Mouse (Mus musculus): Measurements from ENCODE around the gene Hnrnph1.

The Hnrnph1 gene

DNA sequence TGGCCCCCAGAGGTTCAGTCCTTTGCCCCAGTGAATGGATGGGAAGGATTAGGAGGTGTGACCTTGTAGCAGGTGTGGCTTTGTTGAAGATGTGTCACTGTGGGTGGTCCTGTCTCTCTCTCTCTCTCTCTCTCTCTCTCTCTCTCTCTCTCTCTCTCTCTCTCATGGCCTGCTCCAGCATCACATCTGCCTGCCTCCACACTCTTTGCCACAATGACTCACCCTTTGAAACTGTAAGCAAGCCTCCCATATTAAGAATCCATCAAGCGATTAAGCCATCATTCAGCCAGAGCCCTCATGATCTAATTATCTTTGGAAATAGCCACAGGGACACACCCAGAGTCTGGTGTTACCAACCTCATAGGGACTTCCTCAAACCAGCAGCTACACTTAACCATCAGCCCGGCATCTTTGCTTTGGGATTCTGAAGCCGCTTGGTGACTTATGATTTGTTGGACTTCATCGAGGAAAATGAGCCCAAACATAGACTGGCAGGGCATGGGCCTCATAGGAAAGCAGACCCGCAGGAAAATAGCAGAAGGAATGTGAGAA is 7.4 kb upstream of the Hnrnph1 start:
- in situ Hi-C loops (cut with MboI; ENCODE audit: low pct_unique_long_range_greater_than_20kb in 1 of 2, low sequenced_read_pairs in 2 of 2, unreplicated experiment in 1 of 2), result loop anchor here in 1 of 2 experiments (25.0 kb wide), 1 partner anchor 382 kb away; no protein-coding TSS in a partner anchor

DNA sequence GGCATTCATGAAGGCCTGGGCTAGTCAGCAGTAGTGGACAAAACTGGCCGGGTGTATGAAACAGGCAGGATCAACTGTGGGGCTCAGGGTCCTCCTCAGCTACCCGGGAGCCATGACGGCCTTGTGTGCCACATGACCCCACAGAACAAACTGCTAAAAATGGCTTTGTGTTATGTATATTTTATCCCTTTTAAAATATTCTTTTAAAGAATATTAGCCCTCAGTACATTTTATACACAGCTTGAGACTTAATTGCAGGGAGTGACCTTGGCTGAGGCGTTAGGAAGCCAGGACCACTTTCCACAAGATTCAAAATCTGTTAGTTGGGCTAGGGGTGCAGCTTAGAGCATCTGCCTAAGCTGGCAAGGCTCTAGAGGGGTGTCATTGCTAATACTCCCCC is 5.8 kb upstream of the Hnrnph1 start:
- in situ Hi-C loops (cut with MboI; ENCODE audit: low pct_unique_long_range_greater_than_20kb in 1 of 2, low sequenced_read_pairs in 2 of 2, unreplicated experiment in 1 of 2), result loop anchor here in 1 of 2 experiments (25.0 kb wide), 1 partner anchor 384 kb away; no protein-coding TSS in a partner anchor

DNA sequence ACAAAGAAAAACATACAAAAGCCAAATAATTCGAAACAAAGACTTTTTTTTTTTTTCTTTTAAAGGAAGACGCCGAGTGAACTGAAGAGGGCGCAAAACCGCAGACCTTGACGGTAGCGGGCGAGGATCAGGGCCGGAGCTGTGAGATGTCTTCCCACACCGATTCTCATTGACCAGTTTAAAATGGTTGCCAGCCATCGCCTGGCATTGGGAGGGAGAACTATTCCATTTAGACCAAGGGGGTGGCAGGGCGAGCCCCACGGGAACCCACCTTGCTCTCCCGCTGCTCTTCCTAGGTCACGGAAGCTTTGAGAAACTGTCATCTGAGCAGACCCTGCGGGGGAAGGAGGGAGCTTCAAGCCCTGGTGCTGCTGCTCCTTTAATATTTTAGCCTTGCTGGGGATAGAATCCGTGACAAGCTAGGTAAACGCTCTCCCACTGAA is 5.4 kb upstream of the Hnrnph1 start:
- in situ Hi-C loops (cut with MboI; ENCODE audit: low pct_unique_long_range_greater_than_20kb in 1 of 2, low sequenced_read_pairs in 2 of 2, unreplicated experiment in 1 of 2), result loop anchor here in 1 of 2 experiments (25.0 kb wide), 1 partner anchor 384 kb away; no protein-coding TSS in a partner anchor

DNA sequence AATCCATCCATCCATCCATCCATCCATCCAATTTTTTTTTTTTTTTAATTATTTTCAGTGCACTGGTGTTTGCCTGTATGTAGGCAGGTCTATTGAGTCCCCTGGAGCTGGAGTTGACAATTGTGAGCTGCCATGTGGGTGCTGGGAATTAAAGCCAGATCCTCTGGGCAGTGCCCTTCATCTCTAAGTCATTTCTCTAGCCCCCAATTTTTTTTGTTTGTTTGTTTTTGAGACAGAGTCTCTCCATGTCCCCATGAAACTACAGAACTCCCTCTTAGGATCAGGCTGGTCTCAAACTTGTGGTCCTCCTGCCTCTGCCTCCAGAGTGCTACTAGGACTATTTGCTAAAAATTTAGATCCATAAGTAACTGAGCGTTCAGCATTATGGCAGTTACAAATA is 4.9 kb upstream of the Hnrnph1 start:
- in situ Hi-C loops (cut with MboI; ENCODE audit: low pct_unique_long_range_greater_than_20kb in 1 of 2, low sequenced_read_pairs in 2 of 2, unreplicated experiment in 1 of 2), result loop anchor here in 1 of 2 experiments (25.0 kb wide), 1 partner anchor 385 kb away; no protein-coding TSS in a partner anchor

DNA sequence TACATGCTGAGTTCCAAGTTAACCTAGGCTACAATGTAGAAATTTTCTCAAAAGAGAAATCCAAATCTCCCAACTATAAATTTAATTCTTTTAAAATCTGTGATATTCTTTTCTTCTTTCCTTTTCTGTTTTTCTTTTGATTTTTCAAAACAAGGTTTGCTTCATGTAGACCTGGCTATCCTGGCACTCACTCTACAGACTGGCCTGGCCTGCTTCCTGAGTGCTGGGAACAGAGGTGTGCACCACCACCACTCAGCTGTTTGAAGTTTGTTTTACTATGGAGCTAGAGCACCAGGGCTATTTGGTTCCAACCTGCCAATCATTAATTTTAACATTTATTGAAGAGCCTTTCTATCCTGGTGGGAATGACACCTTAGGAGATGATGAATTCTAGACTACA is 3.7 kb upstream of the Hnrnph1 start:
- in situ Hi-C loops (cut with MboI; ENCODE audit: low pct_unique_long_range_greater_than_20kb in 1 of 2, low sequenced_read_pairs in 2 of 2, unreplicated experiment in 1 of 2), result loop anchor here in 1 of 2 experiments (25.0 kb wide), 1 partner anchor 386 kb away; no protein-coding TSS in a partner anchor

DNA sequence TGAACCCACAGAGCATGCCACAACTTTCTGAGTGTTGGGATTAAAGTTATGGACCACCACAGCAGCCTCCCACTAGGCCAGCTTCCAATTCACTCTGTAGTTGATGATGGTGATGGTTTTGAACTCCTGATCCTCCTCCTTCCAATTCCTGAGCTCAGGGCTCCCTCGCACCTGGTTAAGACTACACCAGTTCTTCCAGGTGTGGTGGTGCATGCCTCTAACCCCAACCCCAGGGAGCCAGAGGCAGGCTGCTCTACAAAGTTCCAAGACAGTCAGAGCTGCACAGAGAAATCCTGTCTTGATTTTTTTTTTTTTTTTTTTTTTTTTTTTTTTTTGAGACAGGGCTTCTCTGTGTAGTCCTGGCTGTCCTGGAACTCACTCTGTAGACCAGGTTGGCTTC is 3.2 kb upstream of the Hnrnph1 start:
- in situ Hi-C loops (cut with MboI; ENCODE audit: low pct_unique_long_range_greater_than_20kb in 1 of 2, low sequenced_read_pairs in 2 of 2, unreplicated experiment in 1 of 2), result loop anchor here in 1 of 2 experiments (25.0 kb wide), 1 partner anchor 386 kb away; no protein-coding TSS in a partner anchor

DNA sequence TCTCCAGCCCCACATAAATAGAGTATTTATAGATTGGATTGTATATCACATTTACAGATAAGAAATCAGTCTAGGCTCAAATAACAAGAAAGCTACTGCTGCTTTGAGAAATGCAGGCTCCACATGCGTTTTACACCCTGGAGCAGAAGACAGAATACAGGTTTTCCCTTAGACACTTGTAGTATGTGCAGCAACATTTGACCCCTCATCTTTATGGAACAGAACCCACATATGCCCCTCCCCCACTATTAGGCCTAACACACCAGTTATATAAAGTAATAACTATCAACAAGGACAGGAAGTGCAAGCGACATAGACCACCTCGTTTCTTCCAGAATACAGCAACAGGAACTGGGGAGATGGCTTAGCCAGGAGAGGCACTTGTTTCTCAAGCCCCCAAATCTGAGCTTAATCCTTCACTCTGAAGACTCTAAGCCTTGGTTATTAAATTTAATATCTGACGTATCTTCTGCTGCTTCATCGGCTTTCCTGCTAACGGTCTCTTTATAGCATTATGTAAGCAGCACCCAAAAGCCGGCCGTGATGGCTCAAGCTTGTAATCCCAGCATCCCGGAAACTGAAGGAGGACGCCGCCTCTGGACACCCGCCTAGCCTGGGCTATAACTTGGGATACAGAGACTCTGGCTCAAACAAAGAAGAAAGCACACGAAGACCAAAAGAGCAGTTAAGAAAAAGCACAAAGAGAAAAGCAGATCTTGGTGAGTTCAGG is 2.3 kb upstream of the Hnrnph1 start:
- in situ Hi-C loops (cut with MboI; ENCODE audit: low pct_unique_long_range_greater_than_20kb in 1 of 2, low sequenced_read_pairs in 2 of 2, unreplicated experiment in 1 of 2), result loop anchor here in 1 of 2 experiments (25.0 kb wide), 1 partner anchor 387 kb away; no protein-coding TSS in a partner anchor

DNA sequence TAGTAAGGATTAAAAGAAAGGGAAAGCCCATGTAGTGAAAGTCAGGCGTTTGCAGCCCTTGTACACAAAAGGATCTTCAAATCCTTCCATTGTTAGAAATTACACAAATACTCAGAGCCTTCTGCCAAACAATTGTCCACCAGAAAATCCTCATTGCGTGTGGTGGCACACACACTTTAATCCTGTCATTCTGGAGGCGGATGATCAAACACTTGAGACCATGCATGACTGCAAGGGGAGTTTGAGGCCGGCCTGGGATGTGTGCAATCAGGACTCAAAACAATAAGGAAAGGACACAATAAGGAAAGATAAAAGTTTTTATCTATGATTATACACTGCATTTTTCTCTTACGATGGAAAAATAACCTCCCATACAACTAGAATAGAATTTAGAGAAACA is 1.4 kb upstream of the Hnrnph1 start:
- in situ Hi-C loops (cut with MboI; ENCODE audit: low pct_unique_long_range_greater_than_20kb in 1 of 2, low sequenced_read_pairs in 2 of 2, unreplicated experiment in 1 of 2), result no loop called here

DNA sequence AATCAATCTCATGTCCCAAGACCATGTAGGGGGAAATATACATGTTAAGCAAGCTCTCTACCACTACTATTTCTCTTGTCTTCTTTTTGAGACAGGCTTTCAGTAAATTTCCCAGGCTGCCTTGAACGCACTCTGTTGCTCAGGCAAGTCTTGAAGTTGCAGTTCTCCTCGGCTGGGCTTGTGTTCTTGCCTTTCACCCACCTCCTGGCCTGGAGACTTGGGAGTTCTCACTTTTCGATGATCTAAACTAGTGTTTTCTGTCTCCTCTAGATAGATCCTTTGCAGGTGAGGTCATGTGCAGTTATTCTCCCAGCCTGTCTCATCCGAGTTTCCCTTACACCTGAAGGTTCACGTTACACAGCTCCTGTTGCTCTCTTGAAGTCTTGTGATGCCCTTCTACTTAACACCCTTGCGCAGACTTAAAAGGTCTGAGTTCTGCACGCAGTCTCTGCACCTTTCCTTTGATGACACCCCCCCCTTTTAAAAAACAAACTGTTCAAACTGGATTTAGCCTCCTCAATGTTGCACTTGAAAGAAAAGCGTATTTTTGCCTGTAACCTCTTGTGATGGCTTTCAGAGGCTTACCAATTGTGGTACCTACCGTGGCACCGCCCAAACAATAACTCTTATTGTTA is 517 bp upstream of the Hnrnph1 start:
- in situ Hi-C loops (cut with MboI; ENCODE audit: low pct_unique_long_range_greater_than_20kb in 1 of 2, low sequenced_read_pairs in 2 of 2, unreplicated experiment in 1 of 2), result no loop called here

DNA sequence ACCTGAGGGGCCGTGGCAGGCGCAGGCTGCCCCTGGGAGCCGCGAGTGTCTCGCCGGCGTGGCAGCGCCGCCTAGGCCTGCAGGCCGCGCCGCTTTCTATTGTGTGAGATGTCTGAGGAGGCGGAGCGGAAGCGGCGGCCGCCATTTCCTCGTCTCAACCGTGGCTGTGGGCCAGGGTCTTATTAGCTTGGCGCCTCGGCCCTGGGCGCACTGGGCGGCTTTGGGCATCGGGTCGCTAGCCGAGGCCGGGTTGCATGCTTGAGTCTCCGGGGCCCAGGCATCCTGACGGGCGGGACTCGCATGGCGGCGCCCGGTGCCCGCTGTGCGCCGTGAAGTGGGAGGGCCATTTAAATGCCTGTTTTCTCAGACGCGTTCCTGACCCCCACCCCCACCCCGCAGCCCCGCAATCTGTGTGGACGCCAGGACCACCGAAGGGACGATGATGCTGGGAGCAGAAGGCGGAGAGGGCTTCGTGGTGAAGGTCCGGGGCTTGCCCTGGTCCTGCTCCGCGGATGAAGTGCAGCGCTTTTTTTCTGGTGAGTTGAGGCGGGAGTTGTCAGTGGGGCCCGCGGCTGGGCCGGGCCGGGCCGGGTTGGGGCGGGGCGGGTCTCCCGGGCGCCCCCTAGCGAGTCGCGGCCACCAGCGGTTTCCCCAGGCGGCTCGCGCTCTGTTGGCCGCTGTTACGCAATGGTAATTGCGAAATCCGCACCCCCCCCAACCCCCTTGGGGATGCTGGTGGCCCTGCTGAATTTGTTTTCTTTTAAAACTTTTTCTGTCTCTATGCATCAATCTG is 1.3 kb downstream of the Hnrnph1 start:
- in situ Hi-C loops (cut with MboI; ENCODE audit: low pct_unique_long_range_greater_than_20kb in 1 of 2, low sequenced_read_pairs in 2 of 2, unreplicated experiment in 1 of 2), result no loop called here

DNA sequence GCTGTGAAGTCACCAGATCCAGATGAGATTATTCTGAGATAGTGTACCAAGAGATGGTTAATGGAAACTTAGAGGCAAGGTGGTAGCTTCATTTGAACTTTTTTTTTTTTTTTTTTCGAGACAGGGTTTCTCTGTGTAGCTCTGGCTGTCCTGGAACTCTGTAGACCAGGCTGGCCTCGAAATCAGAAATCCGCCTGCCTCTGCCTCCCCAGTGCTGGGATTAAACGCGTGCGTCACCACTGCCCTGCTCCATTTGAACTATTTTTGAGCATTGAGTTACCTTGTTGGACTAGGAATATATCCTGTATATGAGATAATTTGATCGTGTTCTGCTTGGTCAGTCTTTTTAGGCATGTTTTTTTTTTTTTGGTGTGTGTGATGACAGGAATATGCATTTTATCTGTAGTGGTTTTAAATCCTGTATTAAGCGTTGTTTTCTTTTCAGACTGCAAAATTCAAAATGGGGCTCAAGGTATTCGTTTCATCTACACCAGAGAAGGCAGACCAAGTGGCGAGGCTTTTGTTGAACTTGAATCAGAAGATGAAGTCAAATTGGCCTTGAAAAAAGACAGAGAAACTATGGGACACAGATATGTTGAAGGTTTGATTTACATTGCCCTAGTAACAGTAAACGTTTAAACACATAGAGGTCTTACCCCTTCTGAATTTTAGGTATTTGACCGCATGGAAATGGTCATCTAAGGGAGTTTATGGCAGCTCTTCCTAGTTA is 2.4 kb downstream of the Hnrnph1 start:
- in situ Hi-C loops (cut with MboI; ENCODE audit: low pct_unique_long_range_greater_than_20kb in 1 of 2, low sequenced_read_pairs in 2 of 2, unreplicated experiment in 1 of 2), result no loop called here

DNA sequence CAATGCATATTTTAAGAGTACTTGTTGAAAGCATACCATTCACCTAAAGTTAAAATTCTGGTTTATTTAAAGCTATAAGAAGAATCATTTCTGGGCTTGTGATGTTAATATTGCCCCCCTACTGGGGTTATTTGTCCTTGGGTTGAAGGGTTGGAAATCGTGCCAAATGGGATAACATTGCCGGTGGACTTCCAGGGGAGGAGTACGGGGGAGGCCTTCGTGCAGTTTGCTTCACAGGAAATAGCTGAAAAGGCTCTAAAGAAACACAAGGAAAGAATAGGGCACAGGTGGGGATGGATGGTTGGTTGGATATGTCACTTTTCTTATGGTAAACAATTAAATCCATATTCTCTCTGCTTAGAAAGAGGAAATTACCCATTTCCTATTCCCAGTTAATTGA is 4.5 kb downstream of the Hnrnph1 start:
- in situ Hi-C loops (cut with MboI; ENCODE audit: low pct_unique_long_range_greater_than_20kb in 1 of 2, low sequenced_read_pairs in 2 of 2, unreplicated experiment in 1 of 2), result no loop called here

DNA sequence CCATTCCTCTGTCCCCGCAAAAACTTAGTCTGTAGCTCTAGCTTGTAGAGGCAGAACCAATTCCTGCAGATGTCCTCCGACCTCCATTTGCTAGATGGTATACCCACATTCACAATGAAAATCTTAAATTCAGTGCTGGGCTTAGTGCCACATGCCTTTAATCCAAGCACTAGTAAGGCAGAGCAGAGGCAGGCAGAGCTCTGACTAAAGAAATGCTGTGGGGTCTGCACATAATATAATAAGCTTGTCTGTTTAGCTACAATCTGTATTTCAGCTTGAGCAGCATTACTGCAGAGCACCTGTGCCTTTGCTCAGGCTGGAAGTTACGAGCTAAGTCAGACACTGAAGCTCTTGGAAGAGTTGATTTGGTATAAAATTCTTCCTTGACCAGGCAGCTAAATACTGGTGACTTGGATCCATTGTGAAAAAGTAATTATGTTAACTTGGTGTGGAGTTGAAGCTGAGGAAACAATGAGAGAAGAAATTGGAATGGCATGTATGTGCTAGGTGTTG is 10.4 kb downstream of the Hnrnph1 start:
- in situ Hi-C loops (cut with MboI; ENCODE audit: low pct_unique_long_range_greater_than_20kb in 1 of 2, low sequenced_read_pairs in 2 of 2, unreplicated experiment in 1 of 2), result no loop called here

DNA sequence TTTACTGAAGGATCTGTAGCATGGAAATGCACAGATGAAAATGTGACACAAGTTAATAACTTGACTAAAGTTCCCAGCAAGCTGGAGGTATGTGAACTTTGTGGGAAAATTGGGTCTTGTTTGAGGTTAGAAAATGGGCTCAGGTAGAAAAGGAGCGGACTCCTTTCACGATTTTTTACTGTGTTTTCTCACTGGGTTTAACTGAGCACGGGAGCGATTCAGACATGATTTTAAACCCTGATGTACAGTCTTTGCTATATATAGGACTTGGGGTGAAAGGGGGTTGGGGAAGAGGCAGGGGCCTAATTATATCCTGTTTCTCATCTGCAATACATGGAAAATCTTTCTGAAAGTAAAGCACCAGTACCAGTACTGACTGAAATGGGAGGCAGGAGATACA is 10.9 kb downstream of the Hnrnph1 start:
- in situ Hi-C loops (cut with MboI; ENCODE audit: low pct_unique_long_range_greater_than_20kb in 1 of 2, low sequenced_read_pairs in 2 of 2, unreplicated experiment in 1 of 2), result no loop called here

DNA sequence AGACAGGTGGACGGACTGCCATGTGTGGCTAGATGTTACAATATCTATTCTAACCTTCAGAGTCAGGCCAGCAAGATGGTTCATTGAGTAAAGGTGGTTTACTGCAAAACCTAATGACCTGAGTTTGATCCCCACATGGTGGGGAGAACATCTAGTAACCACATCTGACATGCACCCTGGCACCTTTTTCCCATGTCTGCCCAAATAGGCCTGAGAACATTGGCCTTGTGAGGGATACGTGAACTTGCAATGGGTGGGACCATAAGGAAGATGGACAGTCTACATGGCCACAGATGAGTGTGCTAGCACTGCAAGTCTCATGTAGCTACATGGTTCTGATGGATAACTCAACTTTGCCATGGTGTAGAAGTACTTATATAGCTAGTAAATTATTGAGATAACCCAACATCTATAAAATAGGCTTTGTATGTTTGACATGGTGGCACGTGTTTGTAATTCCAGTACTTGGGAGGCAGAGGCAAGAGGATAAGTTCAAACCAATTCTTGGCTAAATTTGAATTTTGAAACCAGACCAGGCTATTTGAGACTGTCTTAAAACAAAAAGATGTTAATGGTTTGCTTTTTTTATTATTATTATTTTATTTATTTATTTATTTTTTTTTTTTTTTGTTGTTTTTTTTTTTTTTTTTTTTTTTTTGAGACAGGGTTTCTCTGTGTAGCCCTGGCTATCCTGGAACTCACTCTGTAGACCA is 11.6 kb downstream of the Hnrnph1 start:
- in situ Hi-C loops (cut with MboI; ENCODE audit: low pct_unique_long_range_greater_than_20kb in 1 of 2, low sequenced_read_pairs in 2 of 2, unreplicated experiment in 1 of 2), result no loop called here

DNA sequence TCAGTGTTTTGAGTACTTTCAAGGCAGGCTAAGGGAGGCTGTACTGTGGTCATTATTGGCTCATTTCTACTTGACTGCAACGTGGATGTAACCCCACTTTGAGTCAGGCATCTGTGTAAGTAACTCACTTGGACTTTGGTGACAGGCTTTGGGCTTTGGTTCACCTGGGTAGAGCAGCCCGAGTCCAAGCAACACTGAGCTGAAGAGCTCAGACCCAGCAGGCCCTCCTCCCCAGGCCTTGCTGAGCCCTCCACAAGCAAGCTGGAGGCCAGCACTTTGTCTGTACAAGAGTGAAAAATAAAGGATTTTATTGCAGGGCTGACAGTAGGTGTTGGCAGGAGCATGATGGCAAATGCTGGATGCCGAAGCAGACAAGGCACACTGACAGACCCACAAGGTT is 12.2 kb downstream of the Hnrnph1 start:
- in situ Hi-C loops (cut with MboI; ENCODE audit: low pct_unique_long_range_greater_than_20kb in 1 of 2, low sequenced_read_pairs in 2 of 2, unreplicated experiment in 1 of 2), result no loop called here

DNA sequence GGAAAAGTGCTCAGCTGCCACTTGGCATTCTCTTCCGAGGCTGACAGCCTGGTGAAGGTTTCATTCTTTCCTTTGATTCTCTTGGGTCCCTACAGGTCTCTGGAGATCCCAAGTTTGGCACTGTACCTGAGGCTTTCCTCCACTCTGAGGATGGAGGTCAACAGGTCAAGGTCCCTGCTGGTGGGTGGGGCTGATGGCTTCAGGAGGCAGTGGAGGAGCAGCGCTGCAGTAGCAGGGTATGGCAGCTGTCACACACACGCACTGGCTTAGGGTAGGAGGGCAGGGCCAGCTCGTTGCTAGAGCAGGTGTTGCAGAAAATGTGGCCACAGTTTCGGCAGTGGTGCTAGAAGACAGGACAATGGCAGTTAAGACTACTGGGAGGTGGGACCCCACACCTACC is 12.8 kb downstream of the Hnrnph1 start:
- in situ Hi-C loops (cut with MboI; ENCODE audit: low pct_unique_long_range_greater_than_20kb in 1 of 2, low sequenced_read_pairs in 2 of 2, unreplicated experiment in 1 of 2), result loop anchor here in 1 of 2 experiments (5.0 kb wide), 1 partner anchor 82 kb away; no protein-coding TSS in a partner anchor
